Mouse (Mus musculus): ENCODE measurements around the gene Mkrn2os. TPM values are rescaled to one million over a fixed set of nuclear protein-coding genes. Genes with fewer than 3 reads are reported as not detected.
"Not testable (repeated sequence)": the region's sequence is repeated elsewhere in the genome, so short reads cannot be mapped to it uniquely, and the experiment has no call there.

Gene Mkrn2os
- 0.40 TPM in 1 of 2 replicates, not detected in the other for polyA plus RNA-seq (2012; rRNA removed)

DNA sequence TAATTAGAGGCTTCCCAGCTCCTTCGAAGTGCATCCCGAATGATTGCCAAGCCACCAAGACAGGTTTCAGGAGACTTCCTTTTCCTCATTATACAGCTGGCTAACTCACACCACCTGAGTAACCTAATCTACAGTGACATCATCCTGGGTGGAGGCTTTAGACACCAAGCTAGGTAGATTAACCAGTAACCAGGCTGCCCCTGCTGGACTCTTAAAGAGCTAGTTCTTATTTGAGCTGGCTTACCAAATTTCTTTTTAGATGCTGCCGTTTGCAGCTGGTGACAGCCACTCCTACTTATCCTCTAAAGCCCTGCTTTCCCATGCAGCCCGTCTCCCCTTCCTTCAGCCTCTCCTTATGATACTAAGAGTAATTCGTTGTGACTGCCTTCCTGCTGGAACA, at the start of gene Mkrn2os:
Gene Mkrn2os (minus strand): TSS at position 119 of the 400 bp plus-strand sequence.
- no peak for TF ChIP-seq CTCF (IDR thresholded peaks at IDR 0.05; ENCODE audit: insufficient read depth, low read length)
- no peak for TF ChIP-seq POLR2A (IDR thresholded peaks at IDR 0.05; ENCODE audit: borderline replicate concordance, extremely low read depth, low read depth, low read length)
- no peaks in the 10 kb centered on the region for H3K4me1 ChIP-seq (ENCODE audit: control insufficient read depth, insufficient read depth, low read length)
- H3K4me3 ChIP-seq (replicated peaks; ENCODE audit: extremely low read depth, low read depth, low read length): no peak within 1 kb of the TSS
- DNase-seq: no peak
- 46% methylated on average over 5 of the region's 5 CpGs for WGBS

DNA sequence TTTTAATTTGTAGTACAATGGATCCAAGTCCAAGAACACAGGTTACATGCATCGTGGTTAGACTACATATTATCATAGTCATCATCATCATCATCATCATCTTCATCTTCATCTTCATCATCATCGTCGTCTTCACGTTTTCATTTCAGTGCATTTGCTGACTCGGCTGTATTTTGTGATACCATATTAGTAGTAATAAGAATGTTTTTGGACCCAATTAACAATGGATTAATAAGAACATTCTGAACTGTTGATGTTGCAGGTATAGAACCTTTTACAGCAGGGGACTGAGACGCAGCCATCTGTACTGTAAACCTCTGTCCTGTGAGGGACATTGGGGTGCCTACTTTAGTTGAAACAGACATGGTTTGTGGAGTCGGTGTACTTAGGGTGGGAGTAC, 45.8 kb upstream of the Mkrn2os start:
- not testable (repeated sequence) for DNase-seq; H3K4me1 ChIP-seq (ENCODE audit: control insufficient read depth, insufficient read depth, low read length); H3K4me3 ChIP-seq (replicated peaks; ENCODE audit: extremely low read depth, low read depth, low read length)
- WGBS: 95% methylated on average over 7 of the region's 7 CpGs

DNA sequence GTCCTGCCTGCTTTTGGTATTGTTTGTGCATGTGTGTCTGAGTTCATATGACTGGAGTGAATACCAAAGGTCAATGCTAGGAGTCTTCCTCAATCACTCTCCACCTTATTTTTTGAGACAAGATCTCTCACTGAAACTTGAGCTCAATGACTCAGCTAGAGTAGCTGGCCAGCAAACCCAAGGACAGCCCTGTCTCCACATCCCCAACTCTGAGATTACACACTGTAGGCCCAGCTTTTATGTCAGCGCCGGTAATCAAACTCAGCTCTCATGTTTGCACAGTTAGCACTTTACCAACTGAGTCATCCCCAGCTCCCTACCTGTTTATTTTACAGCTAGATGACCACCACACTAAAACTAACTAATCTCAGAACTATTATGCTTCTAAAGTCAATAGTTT, 41.6 kb upstream of the Mkrn2os start:
- H3K4me1 ChIP-seq (ENCODE audit: control insufficient read depth, insufficient read depth, low read length): no peaks in the 10 kb centered on the region
- TF ChIP-seq CTCF (IDR thresholded peaks at IDR 0.05; ENCODE audit: insufficient read depth, low read length) (no peak), POLR2A (IDR thresholded peaks at IDR 0.05; ENCODE audit: borderline replicate concordance, extremely low read depth, low read depth, low read length) (no peak)
- no peak overlapping the region for H3K4me3 ChIP-seq (replicated peaks; ENCODE audit: extremely low read depth, low read depth, low read length)
- DNase-seq: no peak
- WGBS: 81% methylated on average over 2 of the region's 2 CpGs

DNA sequence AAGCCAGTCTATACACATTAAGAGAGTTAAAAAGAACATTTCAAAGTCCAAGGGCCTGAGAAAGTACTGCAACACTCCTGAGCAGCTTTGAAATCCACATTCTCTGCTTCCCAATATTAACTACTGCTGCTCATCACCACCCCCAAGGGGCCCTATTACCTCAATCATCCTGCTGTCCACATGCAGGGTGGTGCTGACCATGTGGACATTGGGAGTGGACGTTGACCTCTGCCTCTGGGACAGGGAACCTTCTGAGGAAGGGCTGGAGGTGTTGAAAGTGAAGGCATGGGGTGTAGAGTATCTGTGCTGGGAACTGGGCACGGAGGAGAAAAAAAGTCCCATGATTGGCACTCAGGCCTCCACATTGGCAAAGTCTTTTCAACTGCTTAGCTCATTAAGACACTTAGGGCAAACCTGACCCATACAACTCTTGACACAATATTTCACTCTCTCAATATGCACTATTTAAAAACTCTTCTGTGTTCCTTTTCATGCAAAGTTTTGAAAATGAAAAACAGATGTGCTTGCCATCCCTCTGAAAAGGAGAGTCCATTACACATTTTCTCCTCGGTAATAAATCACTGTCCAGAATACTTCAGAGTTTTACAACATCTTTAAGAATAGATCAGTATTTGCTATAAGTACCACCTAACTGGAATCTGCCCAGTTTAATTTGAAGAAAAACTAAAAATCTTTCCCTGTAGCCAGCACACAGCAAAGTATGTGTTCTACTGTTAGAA, 38.9 kb upstream of the Mkrn2os start:
- TF ChIP-seq POLR2A (IDR thresholded peaks at IDR 0.05; ENCODE audit: borderline replicate concordance, extremely low read depth, low read depth, low read length): no peak
- TF ChIP-seq CTCF (IDR thresholded peaks at IDR 0.05; ENCODE audit: insufficient read depth, low read length): no peak
- H3K4me1 ChIP-seq (ENCODE audit: control insufficient read depth, insufficient read depth, low read length): no peaks in the 10 kb centered on the region
- DNase-seq: no peak
- WGBS: 84% methylated on average over 3 of the region's 3 CpGs
- no peak overlapping the region for H3K4me3 ChIP-seq (replicated peaks; ENCODE audit: extremely low read depth, low read depth, low read length)

DNA sequence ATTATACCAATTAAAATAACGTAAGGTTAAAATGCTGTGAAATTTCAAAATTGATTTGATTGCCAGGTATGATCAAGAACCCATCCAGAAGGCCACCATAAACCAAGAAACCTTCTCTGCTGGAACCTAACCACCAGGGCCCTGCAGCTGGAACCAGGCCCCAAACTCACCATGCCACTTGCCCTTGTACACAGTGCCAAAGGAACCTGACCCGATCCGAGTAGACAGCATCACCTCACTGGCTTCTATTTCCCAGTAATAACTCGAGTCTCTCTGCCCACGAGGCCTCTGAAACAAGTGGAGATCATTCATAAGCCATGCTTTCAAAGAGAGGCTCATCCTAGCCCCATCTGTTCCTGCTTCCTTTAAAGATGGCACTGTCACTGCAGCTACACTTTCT, 33.7 kb upstream of the Mkrn2os start:
- no peaks in the 10 kb centered on the region for H3K4me1 ChIP-seq (ENCODE audit: control insufficient read depth, insufficient read depth, low read length)
- 84% methylated on average over 5 of the region's 5 CpGs for WGBS
- TF ChIP-seq POLR2A (IDR thresholded peaks at IDR 0.05; ENCODE audit: borderline replicate concordance, extremely low read depth, low read depth, low read length) (no peak), CTCF (IDR thresholded peaks at IDR 0.05; ENCODE audit: insufficient read depth, low read length) (no peak)
- H3K4me3 ChIP-seq (replicated peaks; ENCODE audit: extremely low read depth, low read depth, low read length): no peak overlapping the region
- no peak for DNase-seq

DNA sequence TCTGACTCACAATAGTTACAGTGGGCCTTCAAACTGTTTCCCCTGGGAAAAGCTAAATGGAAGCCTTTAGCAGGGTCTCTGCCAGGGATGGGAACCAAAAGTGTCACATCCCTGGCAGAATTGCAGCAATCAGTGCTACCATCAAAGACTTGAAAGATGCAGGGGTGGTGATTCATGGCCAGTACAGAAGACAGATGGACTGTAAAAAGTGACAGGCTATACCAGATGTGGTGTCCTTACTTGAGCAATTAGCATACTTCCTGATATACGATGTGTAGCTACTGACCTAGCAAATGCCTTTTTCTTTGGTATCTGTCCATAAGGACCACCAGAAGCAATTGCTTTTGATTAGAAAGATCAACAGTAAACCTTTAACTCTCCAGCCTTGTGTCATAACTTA, 28.6 kb upstream of the Mkrn2os start:
- WGBS: 67% methylated on average over 1 of the region's 1 CpGs

DNA sequence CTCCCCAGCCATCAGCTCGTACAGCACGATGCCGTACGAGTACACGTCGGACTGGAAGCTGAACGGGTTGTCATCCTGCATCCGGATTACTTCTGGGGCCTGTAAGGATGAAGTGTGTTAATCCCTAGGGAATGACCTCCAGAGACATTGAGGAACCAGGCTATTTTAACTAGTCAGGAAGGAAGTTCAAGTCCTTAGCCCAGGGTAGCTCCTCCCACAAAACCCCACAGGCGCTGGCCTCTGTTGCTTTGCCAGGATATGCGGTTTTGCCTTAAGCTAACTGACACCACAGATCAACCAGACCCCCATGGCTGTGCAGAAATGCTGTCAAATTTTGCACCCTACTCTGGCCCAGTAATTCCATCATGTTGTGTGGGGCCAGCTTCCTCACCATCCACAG, 27.4 kb upstream of the Mkrn2os start:
- 75% methylated on average over 10 of the region's 10 CpGs for WGBS
- Histone ChIP-seq H3K4me1 (ENCODE audit: control insufficient read depth, insufficient read depth, low read length) (no peaks in the 10 kb centered on the region), H3K4me3 (replicated peaks; ENCODE audit: extremely low read depth, low read depth, low read length) (no peak overlapping the region)
- no peak for DNase-seq
- TF ChIP-seq POLR2A (IDR thresholded peaks at IDR 0.05; ENCODE audit: borderline replicate concordance, extremely low read depth, low read depth, low read length) (no peak), CTCF (IDR thresholded peaks at IDR 0.05; ENCODE audit: insufficient read depth, low read length) (no peak)

More for the DNA sequence above, 28.6 kb upstream of the Mkrn2os start:
- no peak for DNase-seq
- no peak overlapping the region for H3K4me3 ChIP-seq (replicated peaks; ENCODE audit: extremely low read depth, low read depth, low read length)
- H3K4me1 ChIP-seq (ENCODE audit: control insufficient read depth, insufficient read depth, low read length): no peaks in the 10 kb centered on the region
- no peak for TF ChIP-seq CTCF (IDR thresholded peaks at IDR 0.05; ENCODE audit: insufficient read depth, low read length)
- no peak for TF ChIP-seq POLR2A (IDR thresholded peaks at IDR 0.05; ENCODE audit: borderline replicate concordance, extremely low read depth, low read depth, low read length)

DNA sequence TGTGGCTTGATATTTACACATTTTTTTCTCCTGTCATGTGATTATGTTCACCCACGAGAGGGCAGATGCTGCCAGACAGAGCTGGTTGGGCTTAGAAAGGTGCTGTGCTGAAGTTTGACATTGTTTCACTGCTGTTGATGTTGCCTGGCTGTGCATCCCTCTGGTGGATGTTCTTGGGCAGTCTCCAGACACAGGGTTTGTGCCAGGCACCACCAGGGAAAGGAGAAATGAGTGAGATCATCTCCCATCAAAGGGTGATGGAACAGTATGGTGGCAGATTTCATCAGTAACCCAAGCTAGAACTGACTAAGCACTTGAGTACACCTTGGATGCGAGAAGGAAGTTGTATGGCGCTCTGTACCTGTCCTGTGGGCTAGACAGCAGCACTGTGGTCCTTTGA, 23.6 kb upstream of the Mkrn2os start:
- Histone ChIP-seq H3K4me1 (ENCODE audit: control insufficient read depth, insufficient read depth, low read length) (no peaks in the 10 kb centered on the region), H3K4me3 (replicated peaks; ENCODE audit: extremely low read depth, low read depth, low read length) (no peak overlapping the region)
- no peak for DNase-seq
- WGBS: 72% methylated on average over 3 of the region's 3 CpGs
- TF ChIP-seq POLR2A (IDR thresholded peaks at IDR 0.05; ENCODE audit: borderline replicate concordance, extremely low read depth, low read depth, low read length) (no peak), CTCF (IDR thresholded peaks at IDR 0.05; ENCODE audit: insufficient read depth, low read length) (no peak)

DNA sequence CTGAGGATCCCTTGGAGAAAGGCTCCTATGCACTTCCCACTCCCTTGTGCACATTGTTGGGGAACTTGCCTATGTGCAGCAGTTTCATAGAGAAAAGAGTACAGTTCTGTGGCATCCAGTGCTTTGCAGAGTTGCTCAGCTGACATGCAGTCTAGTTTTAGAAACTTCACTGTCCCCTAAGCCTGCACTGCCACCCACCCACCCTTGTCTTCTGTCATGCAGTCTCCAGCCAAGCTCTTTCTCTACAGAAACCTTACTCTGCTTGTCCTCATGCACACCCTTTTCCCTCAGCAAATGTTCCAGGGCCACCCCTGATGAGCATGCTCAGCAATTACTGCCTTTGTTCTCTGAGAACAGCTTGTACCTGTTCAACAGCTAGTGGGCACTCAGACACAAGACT, 21.4 kb upstream of the Mkrn2os start:
- DNase-seq: no peak
- H3K4me1 ChIP-seq (ENCODE audit: control insufficient read depth, insufficient read depth, low read length): no peaks in the 10 kb centered on the region
- TF ChIP-seq POLR2A (IDR thresholded peaks at IDR 0.05; ENCODE audit: borderline replicate concordance, extremely low read depth, low read depth, low read length): no peak
- no peak overlapping the region for H3K4me3 ChIP-seq (replicated peaks; ENCODE audit: extremely low read depth, low read depth, low read length)

DNA sequence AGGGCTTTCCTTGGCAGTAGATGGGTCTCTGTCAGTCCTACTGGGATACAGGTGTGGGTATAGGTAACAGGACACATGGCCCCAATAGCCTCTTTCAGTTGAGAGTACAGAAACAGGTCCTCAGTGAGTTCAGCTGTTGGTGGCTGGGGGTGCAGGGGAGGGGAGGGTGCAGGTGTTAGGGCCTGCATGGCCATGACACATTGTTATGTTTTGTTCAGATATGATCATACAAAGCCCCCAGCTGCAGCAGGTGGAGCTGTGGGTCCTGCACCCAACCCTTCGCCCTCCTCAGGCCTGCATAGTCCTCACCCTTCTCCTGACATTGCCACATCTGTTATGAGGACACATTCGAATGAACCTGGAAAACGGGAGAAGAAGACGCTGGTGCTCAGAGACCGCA, 17.9 kb upstream of the Mkrn2os start:
- no peak overlapping the region for H3K4me3 ChIP-seq (replicated peaks; ENCODE audit: extremely low read depth, low read depth, low read length)
- 92% methylated on average over 5 of the region's 5 CpGs for WGBS
- TF ChIP-seq CTCF (IDR thresholded peaks at IDR 0.05; ENCODE audit: insufficient read depth, low read length): no peak
- TF ChIP-seq POLR2A (IDR thresholded peaks at IDR 0.05; ENCODE audit: borderline replicate concordance, extremely low read depth, low read depth, low read length): no peak
- no peaks in the 10 kb centered on the region; the same call in 1 of the 2 replicates for H3K4me1 ChIP-seq (ENCODE audit: control insufficient read depth, insufficient read depth, low read length)
- DNase-seq: no peak

Data from lung, adult 2 months (tissue).